Mouse (Mus musculus) stomach, postnatal 0 days (tissue): ENCODE measurements around the gene Gapvd1.

Source experiments
- CTCF ChIP-seq: IDR thresholded peaks from 2 replicates; pipeline ENCODE4 v1.5.1; 2016; ENCODE audit warnings: antibody characterized with exemption, low read depth, mild to moderate bottlenecking, moderate library complexity
- EP300 ChIP-seq: optimal IDR thresholded peaks from 2 replicates; pipeline ENCODE3; 2016; ENCODE audit warnings: antibody characterized with exemption

GRCm38 (mm10) chr2:34774493-34774892 is 19.5 kb upstream of the Gapvd1 start:
- TF ChIP-seq EP300, result no peak
- TF ChIP-seq CTCF, result no peak
